Mouse (Mus musculus) limb, embryonic 11.5 days (tissue): ENCODE data around the gene Mgmt. TPM values are rescaled to one million over a fixed set of nuclear protein-coding genes. Genes with fewer than 3 reads are reported as not detected.

ENCODE experiments used
- ATAC-seq: fragments of 200-750 bp; cut with Nextera tagmentation; 2 replicates; pipeline ENCODE4 v1.8.0; 2017; ENCODE audit warnings: low read depth; ENCODE audit not compliant: insufficient number of reproducible peaks, low FRiP score, low TSS enrichment
- DNase-seq: peaks from one replicate; pipeline ENCODE4 v3.0.0-alpha.2; 2015; ENCODE audit warnings: low spot score
- H3K27ac ChIP-seq: fragments of 300-500 bp; sonication (generic); replicated peaks from 2 replicates; pipeline ENCODE4 v1.5.1; 2014; ENCODE audit warnings: low read depth, mild to moderate bottlenecking, low read length
- H3K27me3 ChIP-seq: fragments of 300-500 bp; sonication (generic); 2 replicates; pipeline ENCODE4 v1.6.1; 2014; ENCODE audit warnings: mild to moderate bottlenecking, low read length, mixed read lengths; ENCODE audit not compliant: control insufficient read depth, insufficient read depth
- H3K36me3 ChIP-seq: fragments of 300-500 bp; sonication (generic); 2 replicates; pipeline ENCODE4 v1.6.1; 2014; ENCODE audit warnings: mild to moderate bottlenecking, low read length, moderate library complexity, mixed read lengths; ENCODE audit not compliant: control insufficient read depth, insufficient read depth
- H3K4me1 ChIP-seq: fragments of 300-500 bp; sonication (generic); 2 replicates; pipeline ENCODE4 v1.6.1; 2014; ENCODE audit warnings: low read length, mixed read lengths; ENCODE audit not compliant: control insufficient read depth, insufficient read depth
- H3K4me2 ChIP-seq: fragments of 300-500 bp; sonication (generic); 2 replicates; pipeline ENCODE4 v1.6.1; 2014; ENCODE audit warnings: low read depth, mild to moderate bottlenecking, moderate library complexity; ENCODE audit not compliant: severe bottlenecking
- H3K4me3 ChIP-seq: fragments of 300-500 bp; sonication (generic); 2 replicates; pipeline ENCODE4 v1.5.1; 2014; ENCODE audit warnings: low read depth, low read length
- H3K9ac ChIP-seq: fragments of 300-500 bp; sonication (generic); 2 replicates; pipeline ENCODE4 v1.6.1; 2014; ENCODE audit warnings: mild to moderate bottlenecking, low read length
- H3K9me3 ChIP-seq: fragments of 300-500 bp; sonication (generic); 2 replicates; pipeline ENCODE4 v1.6.1; 2016; ENCODE audit warnings: low read length; ENCODE audit not compliant: control insufficient read depth
- WGBS: fragments of 180-500 bp; shearing (Covaris S2); extraction: QIAGEN DNeasy Blood & Tissue Kit; methylation state at CpG from one replicate; pipeline ENCODE4 v1.1.7; 2014; 5-methylcytosine and 5-hydroxymethylcytosine counted together
- polyA plus RNA-seq: library from polyadenylated mRNA; unstranded; fragments of >200 nt; fragmentation: Nextera tagmentation; extraction: Ambion mirVana; gene quantifications from 2 replicates; pipeline ENCODE4 v1.2.1, GENCODE M21; 2014

Mgmt gene
- polyA plus RNA-seq, 1 experiment from 2014 or later: 5.0 TPM

DNA sequence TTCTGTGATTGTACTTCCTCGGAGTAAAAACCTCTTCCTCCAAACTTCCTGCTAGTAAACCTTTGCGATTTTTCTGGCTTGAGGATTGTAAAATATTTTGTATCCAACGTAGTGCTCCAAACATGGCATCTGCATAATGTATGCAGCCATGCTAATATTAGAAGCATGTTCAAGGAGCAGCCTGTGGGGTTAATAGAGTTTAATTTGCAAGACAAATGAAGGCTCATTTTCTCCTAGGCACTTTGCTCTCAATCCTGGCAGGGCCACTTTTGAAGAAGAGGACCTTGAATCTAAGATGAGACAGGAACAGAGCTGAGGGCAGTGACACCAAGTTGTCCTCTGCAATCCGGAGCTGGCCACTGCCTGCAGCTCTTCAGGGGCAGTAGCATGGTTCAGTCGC lies 141.5 kb downstream of the Mgmt start:
- no peaks in the 10 kb centered on the region for H3K27me3 ChIP-seq
- no peak overlapping the region for H3K9ac ChIP-seq
- no peak overlapping the region for H3K4me3 ChIP-seq
- DNase-seq (no peak), ATAC-seq (no peak)
- no peak overlapping the region for H3K27ac ChIP-seq
- WGBS: 62% methylated on average over 5 of the region's 5 CpGs
- H3K36me3 ChIP-seq: no peaks in the 10 kb centered on the region
- no peak overlapping the region for H3K4me2 ChIP-seq
- no peaks in the 10 kb centered on the region for H3K9me3 ChIP-seq
- H3K4me1 ChIP-seq: peaks cover 9% of the 10 kb centered on the region; the same call in 1 of the 2 replicates

DNA sequence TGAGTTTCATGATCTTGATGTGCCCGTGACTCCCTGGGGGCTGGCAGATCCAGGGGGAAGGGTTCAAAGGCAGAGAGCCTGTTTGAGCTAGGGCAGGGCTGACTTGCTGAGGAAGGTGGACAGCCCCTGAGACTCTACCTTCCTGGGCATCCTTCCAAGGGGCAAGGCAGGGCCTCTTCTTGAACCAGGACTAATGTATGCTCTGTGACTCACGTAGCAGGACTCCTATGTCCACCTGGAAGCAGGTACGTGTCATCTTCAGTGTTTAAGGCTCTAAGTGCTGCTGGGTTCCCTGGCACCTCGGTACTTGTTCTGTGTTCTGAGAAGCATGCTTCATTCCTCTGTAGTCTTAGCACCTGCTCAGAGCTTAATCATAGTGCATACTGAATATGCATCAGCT lies 143.1 kb downstream of the Mgmt start:
- no peaks in the 10 kb centered on the region for H3K27me3 ChIP-seq
- H3K9ac ChIP-seq: no peak overlapping the region
- no peaks in the 10 kb centered on the region for H3K9me3 ChIP-seq
- no peak overlapping the region for H3K4me3 ChIP-seq
- DNase-seq (no peak), ATAC-seq (no peak)
- peaks cover 9% of the 10 kb centered on the region; the same call in 1 of the 2 replicates for H3K4me1 ChIP-seq
- H3K4me2 ChIP-seq: no peak overlapping the region
- no peak overlapping the region for H3K27ac ChIP-seq
- 85% methylated on average over 4 of the region's 4 CpGs for WGBS
- no peaks in the 10 kb centered on the region for H3K36me3 ChIP-seq

DNA sequence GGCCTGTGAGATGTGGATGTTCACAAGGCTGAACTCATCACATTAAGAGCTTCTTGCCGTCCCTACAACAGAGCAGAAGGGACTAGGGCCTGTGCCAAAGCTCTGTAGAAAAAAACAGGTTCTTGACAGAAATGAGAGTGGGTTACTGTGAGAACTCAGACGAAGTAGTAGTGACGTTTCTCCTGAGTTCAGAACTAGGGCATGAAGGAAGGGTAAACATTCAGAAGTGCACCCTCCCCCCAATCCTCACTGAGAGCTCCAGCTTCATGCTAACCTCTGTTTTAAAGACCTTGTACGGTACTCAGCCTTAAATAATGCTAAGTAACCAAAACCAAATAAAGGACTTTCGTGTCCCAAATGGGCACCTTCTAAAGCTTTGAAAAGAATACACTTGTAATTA lies 143.5 kb downstream of the Mgmt start:
- 77% methylated on average over 5 of the region's 5 CpGs for WGBS
- ATAC-seq: no peak
- no peaks in the 10 kb centered on the region for H3K36me3 ChIP-seq
- H3K9ac ChIP-seq: no peak overlapping the region
- H3K4me1 ChIP-seq: peaks cover 9% of the 10 kb centered on the region; the same call in 1 of the 2 replicates
- no peaks in the 10 kb centered on the region for H3K9me3 ChIP-seq
- no peaks in the 10 kb centered on the region for H3K27me3 ChIP-seq
- no peak overlapping the region for H3K27ac ChIP-seq
- no peak overlapping the region for H3K4me3 ChIP-seq
- no peak overlapping the region for H3K4me2 ChIP-seq
- DNase-seq: no peak

DNA sequence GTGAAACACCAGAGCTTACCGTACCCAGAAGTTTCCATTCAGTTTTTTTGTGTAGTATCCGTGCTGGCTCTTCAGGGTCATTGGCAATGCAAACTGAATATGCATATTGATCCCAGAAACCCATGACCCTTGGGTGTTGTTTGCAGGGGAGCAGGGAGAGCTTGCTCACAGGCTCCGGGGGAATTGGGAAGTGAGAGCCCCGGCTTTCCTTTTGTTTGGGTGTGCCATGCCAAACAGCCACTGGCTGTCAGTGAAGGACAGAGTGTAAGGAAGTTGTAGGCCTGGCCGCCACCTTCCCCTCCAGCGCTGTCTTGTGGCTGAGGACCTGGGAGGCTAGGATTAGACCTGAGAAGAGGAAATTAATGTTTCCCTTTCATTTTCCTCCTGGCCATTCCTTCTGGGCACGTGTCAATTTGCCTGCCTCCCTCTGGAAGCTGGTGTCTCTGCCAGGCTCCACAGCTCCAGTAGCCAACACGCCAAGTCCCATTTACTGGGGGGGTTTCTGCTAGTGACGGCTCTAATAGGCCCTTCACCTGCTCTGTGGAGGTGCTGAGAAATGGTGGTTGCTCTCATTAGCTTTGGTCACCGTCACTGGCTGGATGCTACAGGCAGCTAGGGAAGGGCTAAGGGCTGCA lies 144.0 kb downstream of the Mgmt start:
- Histone ChIP-seq H3K36me3 (no peaks in the 10 kb centered on the region), H3K27ac (no peak overlapping the region), H3K9me3 (no peaks in the 10 kb centered on the region), H3K4me3 (no peak overlapping the region), H3K4me1 (peaks cover 9% of the 10 kb centered on the region; the same call in 1 of the 2 replicates), H3K9ac (no peak overlapping the region), H3K27me3 (no peaks in the 10 kb centered on the region), H3K4me2 (no peak overlapping the region)
- 67% methylated on average over 10 of the region's 10 CpGs for WGBS
- ATAC-seq (no peak), DNase-seq (no peak)

DNA sequence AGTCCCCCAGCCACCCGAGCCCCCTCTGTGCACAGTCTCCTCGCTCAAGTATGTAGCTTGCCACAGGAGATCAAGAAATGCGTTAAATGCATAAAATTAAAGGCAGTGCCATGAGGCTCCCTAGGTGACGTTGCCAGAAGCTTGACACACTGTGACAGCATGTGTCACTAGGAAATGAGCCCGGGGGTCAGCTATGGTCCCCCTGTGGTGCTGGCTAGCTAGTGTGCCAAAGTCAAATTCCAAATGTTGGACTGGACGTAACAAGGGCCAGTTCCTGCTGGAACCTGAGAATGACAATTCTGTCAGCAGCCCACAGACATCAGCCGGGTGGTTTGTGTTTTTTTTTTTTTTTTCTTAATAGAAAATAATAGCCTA lies 144.5 kb downstream of the Mgmt start:
- ATAC-seq (no peak), DNase-seq (no peak)
- Histone ChIP-seq H3K4me2 (no peak overlapping the region), H3K9ac (no peak overlapping the region), H3K4me3 (no peak overlapping the region), H3K4me1 (peaks cover 9% of the 10 kb centered on the region; the same call in 1 of the 2 replicates), H3K27ac (no peak overlapping the region), H3K27me3 (no peaks in the 10 kb centered on the region), H3K9me3 (no peaks in the 10 kb centered on the region), H3K36me3 (no peaks in the 10 kb centered on the region)
- 58% methylated on average over 7 of the region's 7 CpGs for WGBS

DNA sequence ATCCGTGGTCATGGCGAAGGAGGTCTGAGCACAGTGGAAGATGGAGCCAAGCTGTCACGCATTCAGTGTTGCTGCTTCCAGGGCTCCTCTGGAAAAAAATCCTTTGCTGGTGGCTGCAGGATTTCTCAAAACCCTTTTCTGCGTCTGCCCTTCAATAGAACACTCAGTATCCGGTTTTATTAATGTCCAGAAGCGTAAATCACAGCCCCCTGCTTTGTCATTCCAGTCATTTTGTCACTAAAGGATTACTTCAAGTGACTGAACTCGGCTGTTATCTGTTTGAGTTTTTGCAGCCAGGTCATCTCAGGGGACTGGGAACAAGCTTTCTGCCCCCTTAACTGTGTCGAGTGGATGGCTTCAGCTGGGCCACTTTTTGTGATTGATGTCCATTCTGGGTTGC lies 146.2 kb downstream of the Mgmt start:
- Histone ChIP-seq H3K9ac (no peak overlapping the region), H3K4me1 (peaks cover 9% of the 10 kb centered on the region; the same call in 1 of the 2 replicates), H3K27me3 (no peaks in the 10 kb centered on the region), H3K9me3 (no peaks in the 10 kb centered on the region), H3K4me3 (no peak overlapping the region), H3K4me2 (no peak overlapping the region), H3K36me3 (no peaks in the 10 kb centered on the region), H3K27ac (no peak overlapping the region)
- WGBS: 50% methylated on average over 8 of the region's 8 CpGs
- no peak for DNase-seq
- no peak for ATAC-seq

DNA sequence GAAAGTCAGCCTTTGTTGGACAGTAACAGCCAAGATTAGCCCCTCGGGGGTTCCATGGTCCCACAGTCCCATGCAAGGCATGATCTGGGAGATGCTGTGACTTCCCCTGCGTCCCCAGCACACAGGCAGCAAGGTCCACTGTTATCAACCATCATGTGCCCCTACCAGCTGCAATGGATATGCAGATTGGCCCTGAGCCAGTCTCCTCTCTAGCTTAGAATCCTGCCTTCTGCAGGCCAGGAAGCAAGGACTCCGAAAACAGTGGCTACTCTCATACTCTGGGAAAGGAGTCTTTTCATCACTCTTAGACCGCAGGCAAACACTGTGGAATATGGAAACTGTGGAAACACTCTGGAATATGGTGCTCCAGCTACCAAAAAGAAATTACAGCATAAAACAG lies 152.5 kb downstream of the Mgmt start:
- Histone ChIP-seq H3K4me1 (peaks cover 3% of the 10 kb centered on the region; the same call in 1 of the 2 replicates), H3K27ac (no peak overlapping the region), H3K9ac (no peak overlapping the region), H3K4me2 (no peak overlapping the region), H3K9me3 (no peaks in the 10 kb centered on the region), H3K4me3 (no peak overlapping the region), H3K36me3 (no peaks in the 10 kb centered on the region), H3K27me3 (no peaks in the 10 kb centered on the region)
- 84% methylated on average over 4 of the region's 4 CpGs for WGBS
- no peak for DNase-seq
- no peak for ATAC-seq

DNA sequence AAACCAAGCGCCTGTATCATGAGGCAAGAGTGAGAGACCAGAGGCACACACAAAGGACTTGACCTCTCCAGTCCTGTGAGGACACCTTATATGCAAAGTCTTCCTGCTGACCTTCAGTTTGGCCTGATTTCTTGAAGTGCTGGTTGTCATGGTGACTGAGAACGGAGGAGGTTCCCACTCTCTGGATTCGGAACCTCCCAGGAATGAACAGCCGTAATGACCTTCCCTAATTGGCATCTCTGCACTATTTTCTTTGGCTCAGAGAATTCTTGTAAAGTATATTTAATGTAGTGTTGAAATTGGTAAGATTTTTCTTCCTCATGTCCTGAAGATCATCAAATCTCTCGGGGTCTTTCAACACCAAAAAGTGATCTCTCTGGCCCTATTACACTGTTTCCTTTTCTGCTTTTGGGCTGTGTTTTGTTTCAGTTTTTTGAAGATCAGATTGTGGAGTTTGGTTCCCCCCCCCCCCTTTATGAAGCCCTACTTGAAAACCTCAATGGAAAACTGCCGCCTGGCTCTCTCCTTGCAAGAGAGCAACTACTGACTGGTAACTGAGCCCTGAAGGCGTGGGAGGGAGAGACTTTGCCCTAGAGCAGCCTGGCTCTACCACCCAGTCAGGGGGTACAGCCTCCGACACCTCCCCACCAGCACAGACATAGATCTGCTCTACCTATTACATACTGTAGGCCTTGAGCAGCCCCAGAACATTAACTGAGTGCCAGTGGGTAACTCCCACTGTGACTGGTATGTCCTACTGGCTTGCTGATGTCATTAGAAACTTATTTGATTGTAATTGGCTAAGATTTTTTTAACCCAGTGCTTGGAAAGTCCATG lies 153.9 kb downstream of the Mgmt start:
- WGBS: 62% methylated on average over 8 of the region's 8 CpGs

More for the DNA sequence above, 153.9 kb downstream of the Mgmt start:
- Histone ChIP-seq H3K4me2 (no peak overlapping the region), H3K4me1 (peaks cover 3% of the 10 kb centered on the region; the same call in 1 of the 2 replicates), H3K9me3 (no peaks in the 10 kb centered on the region), H3K36me3 (no peaks in the 10 kb centered on the region), H3K27me3 (0 out of 2 replicates have a peak, but pooled peaks cover 3% of the 10 kb centered on the region), H3K4me3 (no peak overlapping the region), H3K27ac (no peak overlapping the region), H3K9ac (no peak overlapping the region)
- ATAC-seq: no peak
- no peak for DNase-seq
